Mouse (Mus musculus): ENCODE measurements around the gene Tmem108. TPM values are rescaled to one million over a fixed set of nuclear protein-coding genes. Genes with fewer than 3 reads are reported as not detected.

Tmem108 gene
- polyA plus RNA-seq (2017; shearing (Covaris generic)): 3.4 TPM

GRCm38 (mm10) chr9:103761647-103762084 lies at the start of gene Tmem108:
Gene Tmem108, minus strand, starts transcription at chr9:103761837.

GRCm38 (mm10) chr9:103480044-103480576 lies 281.5 kb downstream of the Tmem108 start, which contains the start of gene Bfsp2:
Gene Bfsp2, minus strand, starts transcription at chr9:103480420.

Other genes with a start within 250 kb of the Tmem108 start
- 2.1 TPM for gene Nphp3, start 240.7 kb upstream of the Tmem108 start, polyA plus RNA-seq (2017; shearing (Covaris generic))

All from CD4-positive, CD25-positive, alpha-beta regulatory T cell (primary cell).